Mouse (Mus musculus) liver, embryonic 16.5 days (tissue): ENCODE measurements around the gene Dnah14. TPM values are rescaled to one million over a fixed set of nuclear protein-coding genes. Genes with fewer than 3 reads are reported as not detected.

Experiments
- ATAC-seq: fragments of 200-750 bp; cut with Nextera tagmentation; 2 replicates; pipeline ENCODE4 v1.8.0; 2017; ENCODE audit warnings: low read depth, mild to moderate bottlenecking, moderate number of reproducible peaks, moderate library complexity
- H3K27ac ChIP-seq: fragments of 300-500 bp; sonication (generic); 2 replicates; pipeline ENCODE4 v1.5.1; 2014; ENCODE audit warnings: mild to moderate bottlenecking, low read length
- H3K27me3 ChIP-seq: fragments of 300-500 bp; sonication (generic); 2 replicates; pipeline ENCODE4 v1.6.1; 2014; ENCODE audit warnings: low read depth, low read length, mixed read lengths; ENCODE audit not compliant: control insufficient read depth, insufficient read depth
- H3K36me3 ChIP-seq: fragments of 300-500 bp; sonication (generic); 2 replicates; pipeline ENCODE4 v1.6.1; 2014; ENCODE audit warnings: mild to moderate bottlenecking; ENCODE audit not compliant: control insufficient read depth, insufficient read depth
- H3K4me1 ChIP-seq: fragments of 300-500 bp; sonication (generic); 2 replicates; pipeline ENCODE4 v1.6.1; 2014; ENCODE audit warnings: low read depth, low read length, mixed read lengths; ENCODE audit not compliant: control insufficient read depth
- H3K4me2 ChIP-seq: fragments of 300-500 bp; sonication (generic); 2 replicates; pipeline ENCODE4 v1.6.1; 2014; ENCODE audit warnings: low read depth, low read length, mixed read lengths
- H3K4me3 ChIP-seq: fragments of 300-500 bp; sonication (generic); 2 replicates; pipeline ENCODE4 v1.5.1; 2014; ENCODE audit warnings: low read depth, mild to moderate bottlenecking, low read length
- H3K9ac ChIP-seq: fragments of 300-500 bp; sonication (generic); 2 replicates; pipeline ENCODE4 v1.6.1; 2014; ENCODE audit warnings: low read depth, low read length
- H3K9me3 ChIP-seq: fragments of 300-500 bp; sonication (generic); replicated peaks from 2 replicates; pipeline ENCODE4 v1.6.1; 2016; ENCODE audit warnings: low read length; ENCODE audit not compliant: control insufficient read depth
- WGBS: fragments of 180-500 bp; shearing (Covaris S2); extraction: QIAGEN DNeasy Blood & Tissue Kit; methylation state at CpG from one replicate; pipeline ENCODE4 v1.1.7; 2014; ENCODE audit not compliant: insufficient replicate concordance; 5-methylcytosine and 5-hydroxymethylcytosine counted together
- polyA plus RNA-seq: library from polyadenylated mRNA; unstranded; fragments of >200 nt; fragmentation: Nextera tagmentation; extraction: Ambion mirVana; gene quantifications from 2 replicates; pipeline ENCODE4 v1.2.1, GENCODE M21; 2015

Dnah14 gene
- polyA plus RNA-seq, 1 experiment from 2014 or later, result 2.3 TPM

DNA sequence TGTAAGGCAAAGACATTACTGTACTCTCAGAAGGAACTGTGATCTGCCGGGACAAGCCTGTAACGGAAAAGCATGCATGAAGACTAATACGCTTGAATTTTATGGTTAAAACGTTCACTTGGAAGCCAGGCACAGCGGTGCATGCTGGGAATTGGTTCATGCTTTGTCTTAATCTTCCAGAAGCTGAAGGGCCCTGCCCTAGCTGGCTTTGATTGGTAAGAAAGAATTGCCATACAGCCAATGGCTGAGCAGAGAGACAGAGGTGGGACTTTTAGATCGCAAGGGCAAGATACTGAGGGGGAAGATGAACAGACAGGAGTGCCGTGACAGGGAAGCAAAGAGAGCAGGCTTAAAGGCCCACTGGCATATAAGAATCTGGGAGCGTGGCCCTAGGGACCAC, 6.8 kb downstream of the Dnah14 start:
- H3K27me3 ChIP-seq, result no peaks in the 10 kb centered on the region
- no peak overlapping the region for H3K4me2 ChIP-seq
- H3K36me3 ChIP-seq, result no peaks in the 10 kb centered on the region
- H3K9me3 ChIP-seq, result no peaks in the 10 kb centered on the region
- no peak overlapping the region for H3K27ac ChIP-seq
- no peak for ATAC-seq
- no peak overlapping the region for H3K4me3 ChIP-seq
- WGBS, result 50% methylated on average over 8 of the region's 8 CpGs
- no peak overlapping the region for H3K9ac ChIP-seq
- no peaks in the 10 kb centered on the region for H3K4me1 ChIP-seq

DNA sequence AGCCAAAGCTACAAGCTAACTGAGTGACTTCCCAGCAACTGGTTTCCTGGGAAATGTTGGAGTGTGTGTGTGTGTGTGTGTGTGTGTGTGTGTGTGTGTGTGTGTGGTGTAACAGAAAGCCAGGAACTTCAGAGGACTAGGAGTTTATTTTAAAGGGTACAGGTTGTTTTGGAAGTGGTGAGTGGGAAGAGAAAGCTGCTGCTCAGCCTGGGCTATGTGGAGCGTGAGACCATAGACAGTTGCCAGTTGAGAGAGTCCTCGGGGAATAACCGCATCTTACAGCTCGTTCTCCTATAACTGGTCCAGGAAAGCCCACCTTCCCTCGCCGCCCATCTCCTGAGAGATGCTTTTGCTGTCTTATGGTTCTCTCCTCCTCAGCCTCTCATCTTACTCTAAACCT, 12.8 kb downstream of the Dnah14 start:
- Histone ChIP-seq H3K9me3 (no peaks in the 10 kb centered on the region), H3K36me3 (no peaks in the 10 kb centered on the region), H3K27ac (no peak overlapping the region), H3K4me2 (no peak overlapping the region), H3K9ac (no peak overlapping the region), H3K4me3 (no peak overlapping the region), H3K27me3 (no peaks in the 10 kb centered on the region), H3K4me1 (no peaks in the 10 kb centered on the region)
- no peak for ATAC-seq
- 82% methylated on average over 6 of the region's 6 CpGs for WGBS

DNA sequence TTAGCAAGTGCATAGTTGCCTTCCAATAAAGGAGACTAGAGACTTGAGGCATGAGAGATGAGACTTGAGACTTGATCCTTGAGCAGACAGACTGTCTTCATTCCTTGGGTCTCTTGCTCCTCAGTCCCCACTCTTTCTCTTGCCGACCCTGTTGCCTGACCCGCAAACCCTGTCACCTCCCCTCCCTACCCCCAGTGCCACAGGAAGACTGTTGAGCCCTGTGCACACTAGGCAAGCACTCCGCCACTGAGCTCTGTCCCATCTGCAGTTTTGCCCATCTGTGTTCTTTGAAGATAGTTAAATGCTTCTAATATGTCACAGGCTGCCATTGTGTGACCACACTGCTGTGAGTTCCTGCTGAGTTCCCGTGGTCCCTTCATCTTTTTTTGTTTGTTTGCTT, 23.0 kb downstream of the Dnah14 start:
- Histone ChIP-seq H3K4me3 (no peak overlapping the region), H3K4me1 (no peaks in the 10 kb centered on the region), H3K4me2 (no peak overlapping the region), H3K36me3 (no peaks in the 10 kb centered on the region), H3K9ac (no peak overlapping the region), H3K27me3 (no peaks in the 10 kb centered on the region), H3K9me3 (no peaks in the 10 kb centered on the region), H3K27ac (no peak overlapping the region)
- WGBS, result 49% methylated on average over 4 of the region's 4 CpGs
- ATAC-seq, result no peak

DNA sequence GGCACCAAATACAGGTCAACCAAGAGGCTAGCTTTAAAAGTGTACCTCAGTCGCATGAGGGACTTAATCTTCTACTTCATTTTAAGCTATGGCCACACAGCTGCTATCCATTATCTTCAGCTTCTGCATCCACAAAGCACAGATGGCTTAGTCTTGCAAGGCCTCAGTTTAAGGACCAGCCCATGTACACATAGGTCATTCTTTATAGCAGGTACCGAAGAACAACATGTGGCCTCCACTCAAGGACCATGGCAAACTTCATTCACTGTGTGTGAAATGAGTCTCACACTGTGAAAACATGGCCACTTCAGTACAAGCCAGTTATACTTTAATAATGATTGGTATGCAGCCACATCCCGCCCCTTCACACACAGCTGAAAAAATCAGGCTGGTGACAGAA, 34.8 kb downstream of the Dnah14 start:
- Histone ChIP-seq H3K36me3 (no peaks in the 10 kb centered on the region), H3K4me2 (no peak overlapping the region), H3K9ac (no peak overlapping the region), H3K4me3 (no peak overlapping the region), H3K4me1 (no peaks in the 10 kb centered on the region), H3K27me3 (no peaks in the 10 kb centered on the region), H3K9me3 (no peaks in the 10 kb centered on the region), H3K27ac (no peak overlapping the region)
- ATAC-seq, result no peak
- 64% methylated on average over 3 of the region's 3 CpGs for WGBS

DNA sequence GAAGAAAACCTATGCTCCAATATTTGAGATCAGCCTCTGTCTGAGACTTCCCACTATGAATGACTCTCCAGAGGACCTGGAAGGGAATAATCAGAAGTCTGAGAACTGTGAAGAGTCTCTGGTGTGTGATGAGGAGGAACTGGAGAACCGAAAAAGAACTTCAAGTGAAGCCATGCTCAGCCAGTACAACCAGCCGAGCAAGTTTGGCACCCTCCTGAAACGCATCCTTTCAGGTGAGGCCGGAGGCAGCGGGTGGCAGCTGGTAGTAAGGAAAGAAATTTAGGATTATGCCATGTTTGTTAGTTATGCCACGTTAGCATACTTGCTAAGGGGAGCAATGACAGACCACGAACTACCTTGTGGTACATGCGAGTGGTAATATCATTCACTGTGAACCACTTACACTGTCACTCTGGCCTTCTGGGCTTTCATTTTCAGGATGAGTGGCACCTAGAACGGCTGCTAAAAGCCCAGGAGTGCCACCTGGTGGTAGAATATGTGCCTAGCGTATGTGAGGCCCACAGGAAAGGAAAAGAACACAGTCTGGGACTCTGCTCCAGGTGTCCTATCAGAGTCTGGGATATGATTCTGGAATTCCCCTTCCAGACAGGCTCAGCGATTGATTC, 39.6 kb downstream of the Dnah14 start:
- Histone ChIP-seq H3K4me1 (no peaks in the 10 kb centered on the region), H3K4me2 (no peak overlapping the region), H3K27ac (no peak overlapping the region), H3K9ac (no peak overlapping the region), H3K27me3 (no peaks in the 10 kb centered on the region), H3K36me3 (no peaks in the 10 kb centered on the region), H3K4me3 (no peak overlapping the region), H3K9me3 (no peaks in the 10 kb centered on the region)
- WGBS, result 35% methylated on average over 11 of the region's 11 CpGs
- no peak for ATAC-seq

DNA sequence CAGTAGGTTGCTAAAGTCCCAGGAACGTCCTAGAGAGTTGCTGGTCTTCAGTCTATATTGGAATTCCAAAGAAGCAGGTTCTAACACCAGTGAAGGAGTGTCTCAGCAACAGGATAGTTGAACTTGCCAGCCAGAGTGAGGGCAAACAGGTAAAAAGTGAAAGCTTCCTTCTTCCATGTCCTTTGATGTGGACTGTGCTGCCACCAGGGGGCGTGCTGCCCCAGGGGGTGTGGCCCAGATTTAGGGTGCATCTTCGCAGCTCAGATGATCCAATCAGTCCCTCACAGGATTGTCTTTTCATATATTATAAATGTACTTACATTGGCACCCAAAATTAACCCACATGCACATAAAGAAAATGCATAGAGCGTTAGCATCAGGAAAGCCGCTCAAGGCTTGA, 41.0 kb downstream of the Dnah14 start:
- H3K27ac ChIP-seq, result no peak overlapping the region
- 40% methylated on average over 5 of the region's 5 CpGs for WGBS
- H3K4me2 ChIP-seq, result no peak overlapping the region
- no peak for ATAC-seq
- H3K4me1 ChIP-seq, result no peaks in the 10 kb centered on the region
- no peaks in the 10 kb centered on the region for H3K27me3 ChIP-seq
- no peak overlapping the region for H3K9ac ChIP-seq
- H3K9me3 ChIP-seq, result no peaks in the 10 kb centered on the region
- no peak overlapping the region for H3K4me3 ChIP-seq
- no peaks in the 10 kb centered on the region for H3K36me3 ChIP-seq

DNA sequence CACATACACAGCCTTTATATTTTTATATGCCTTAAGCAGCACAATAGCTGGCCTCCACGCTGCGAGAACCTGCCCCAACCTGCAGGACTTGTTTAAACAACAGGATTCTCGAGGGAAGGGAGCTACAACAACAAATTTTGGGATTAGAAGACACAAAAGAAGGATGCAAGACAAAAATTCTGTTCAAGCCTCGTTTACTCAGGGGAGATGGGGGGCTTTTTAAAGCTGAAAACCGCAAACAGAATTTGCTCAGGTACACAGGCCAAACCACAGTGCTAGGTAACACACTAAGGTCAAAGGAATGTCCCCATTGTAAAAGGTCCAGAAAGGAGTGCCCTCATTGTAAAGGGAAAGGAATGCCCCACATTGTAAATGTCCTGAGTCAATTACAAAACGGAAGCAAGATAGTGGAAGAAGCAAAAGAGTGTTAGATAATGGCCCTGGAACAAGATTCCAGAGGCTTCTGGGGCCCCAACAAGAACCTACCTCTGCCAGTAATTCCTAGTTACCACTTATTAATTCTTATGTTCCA, 46.9 kb downstream of the Dnah14 start:
- H3K36me3 ChIP-seq, result no peaks in the 10 kb centered on the region
- WGBS, result 42% methylated on average over 6 of the region's 6 CpGs
- no peaks in the 10 kb centered on the region for H3K9me3 ChIP-seq
- H3K27me3 ChIP-seq, result no peaks in the 10 kb centered on the region
- no peak overlapping the region for H3K4me2 ChIP-seq
- no peaks in the 10 kb centered on the region for H3K4me1 ChIP-seq
- no peak overlapping the region for H3K9ac ChIP-seq
- H3K27ac ChIP-seq, result no peak overlapping the region
- no peak overlapping the region for H3K4me3 ChIP-seq
- no peak for ATAC-seq

DNA sequence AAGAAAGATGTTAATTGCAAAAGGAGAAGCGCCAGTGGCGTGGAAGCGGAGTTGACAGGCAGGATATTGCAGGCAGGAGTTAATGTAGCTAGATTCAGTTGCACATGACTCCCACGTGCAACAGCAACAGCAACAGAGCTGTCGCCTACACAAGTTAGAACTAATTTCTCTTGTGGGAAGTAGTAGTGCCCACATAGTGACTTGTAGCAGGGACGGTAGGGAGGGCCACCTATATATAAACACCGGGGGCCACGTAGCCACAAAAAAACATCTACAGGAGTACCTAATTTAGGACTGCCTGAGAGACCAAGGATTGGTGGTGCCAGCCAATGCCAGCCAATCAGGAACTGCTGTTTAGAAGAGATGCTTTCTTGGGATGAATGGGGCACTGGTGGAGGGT, 48.5 kb downstream of the Dnah14 start:
- WGBS, result 64% methylated on average over 8 of the region's 8 CpGs

DNA sequence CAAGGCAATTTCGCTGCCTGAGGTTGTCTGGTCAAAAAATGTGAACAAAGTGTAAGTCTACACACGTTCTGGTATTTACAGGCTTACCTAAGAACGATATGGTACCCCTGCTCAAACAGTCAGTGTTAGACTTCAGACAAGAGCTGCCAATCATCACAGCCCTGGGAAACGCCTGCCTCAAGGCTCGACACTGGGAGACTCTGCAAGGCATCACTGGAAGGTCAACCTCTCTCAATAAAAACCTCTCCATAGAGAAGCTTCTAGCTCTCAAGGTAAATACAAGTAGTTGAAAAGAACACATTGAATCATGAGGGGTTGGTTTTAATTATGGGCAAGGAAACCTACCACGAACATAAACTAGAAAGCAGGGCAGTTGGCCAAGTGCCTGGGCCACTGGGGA, 51.9 kb downstream of the Dnah14 start:
- no peak overlapping the region for H3K9ac ChIP-seq
- H3K4me1 ChIP-seq, result no peaks in the 10 kb centered on the region
- no peak overlapping the region for H3K4me2 ChIP-seq
- H3K27me3 ChIP-seq, result no peaks in the 10 kb centered on the region
- H3K9me3 ChIP-seq, result no peaks in the 10 kb centered on the region
- ATAC-seq, result no peak
- H3K4me3 ChIP-seq, result no peak overlapping the region
- H3K27ac ChIP-seq, result no peak overlapping the region
- WGBS, result 53% methylated on average over 6 of the region's 6 CpGs
- H3K36me3 ChIP-seq, result no peaks in the 10 kb centered on the region

More for the DNA sequence above, 48.5 kb downstream of the Dnah14 start:
- no peaks in the 10 kb centered on the region for H3K9me3 ChIP-seq
- H3K36me3 ChIP-seq, result no peaks in the 10 kb centered on the region
- H3K9ac ChIP-seq, result no peak overlapping the region
- no peak overlapping the region for H3K4me3 ChIP-seq
- no peak overlapping the region for H3K27ac ChIP-seq
- H3K27me3 ChIP-seq, result no peaks in the 10 kb centered on the region
- H3K4me2 ChIP-seq, result no peak overlapping the region
- no peak for ATAC-seq
- H3K4me1 ChIP-seq, result no peaks in the 10 kb centered on the region
